Mouse (Mus musculus) left cerebral cortex, postnatal 4 days (tissue): ENCODE data around the gene Prkar2a. TPM values are rescaled to one million over a fixed set of nuclear protein-coding genes. Genes with fewer than 3 reads are reported as not detected.

Experiments used
- DNase-seq: peaks from one replicate; pipeline ENCODE4 v3.0.0-alpha.2; 2022
- intact Hi-C: fragments of 180-260 bp; cut with DNase I; formaldehyde crosslinking; loops from one replicate; pipeline ENCODE4 v1.15.1; 2025
- total RNA-seq, 2 experiments: library from RNA; stranded (reverse); gene quantifications; 2 replicates each; pipeline ENCODE4 v1.2.3; 2021

The Prkar2a gene
- total RNA-seq, 2 experiments from 2014 or later, result 78.5 to 78.7 TPM

DNA sequence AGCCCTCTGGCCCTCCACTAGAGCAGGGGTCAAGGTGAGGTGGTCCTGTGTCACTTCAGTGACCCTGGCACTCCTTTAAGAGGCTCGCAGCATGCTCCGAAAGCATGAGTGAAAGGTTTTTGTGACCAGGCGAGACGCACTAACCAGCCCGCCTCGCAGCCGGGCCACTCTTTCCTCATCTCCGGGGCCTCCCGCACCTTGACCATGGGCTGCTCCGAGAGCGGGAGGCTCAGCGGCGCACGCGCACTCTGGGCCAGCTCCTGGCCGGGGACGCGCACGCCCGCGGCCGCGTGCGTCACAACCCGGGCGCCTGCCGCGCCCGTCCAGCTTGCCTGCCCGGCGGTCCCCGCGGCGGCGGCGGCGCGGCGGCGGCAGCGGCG is 2.7 kb downstream of the Prkar2a start:
- peak; percentile 90 for DNase-seq
- intact Hi-C loops, result no loop called here

DNA sequence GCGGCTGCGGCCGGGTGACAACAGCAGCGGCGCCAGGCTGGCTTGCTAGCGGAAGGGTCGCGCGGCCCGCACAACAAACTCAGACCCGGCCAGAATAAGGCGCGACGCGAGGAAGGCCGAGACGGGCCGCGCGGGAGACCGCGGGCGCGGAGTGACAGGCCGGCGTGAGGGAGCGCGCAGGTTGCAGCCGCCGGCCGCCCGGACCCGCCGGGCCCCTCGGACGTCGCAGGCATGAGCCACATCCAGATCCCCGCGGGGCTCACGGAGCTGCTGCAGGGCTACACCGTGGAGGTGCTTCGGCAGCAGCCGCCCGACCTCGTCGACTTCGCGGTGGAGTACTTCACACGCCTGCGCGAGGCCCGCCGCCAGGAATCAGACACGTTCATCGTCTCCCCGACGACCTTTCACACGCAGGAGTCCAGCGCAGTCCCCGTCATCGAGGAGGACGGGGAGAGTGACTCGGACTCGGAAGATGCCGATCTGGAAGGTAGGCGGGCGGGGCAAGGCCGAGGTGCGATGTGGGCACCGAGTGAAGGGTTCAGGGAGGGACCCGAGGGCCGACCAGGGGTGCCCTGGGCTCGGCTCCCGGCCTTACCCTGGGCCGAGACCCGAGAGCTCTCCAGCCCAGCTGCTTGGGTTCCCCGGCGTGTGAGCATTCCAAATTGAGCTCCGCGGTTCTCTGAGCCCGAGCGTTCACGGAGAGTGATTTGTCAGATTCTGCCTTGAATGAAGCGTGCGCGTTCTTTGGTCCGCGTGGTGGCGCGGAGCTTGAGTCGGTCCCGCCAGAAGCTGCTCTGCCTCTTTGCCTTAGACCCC is 3.3 kb downstream of the Prkar2a start:
- intact Hi-C loops, result no loop called here
- DNase-seq, result peak; percentile 59

DNA sequence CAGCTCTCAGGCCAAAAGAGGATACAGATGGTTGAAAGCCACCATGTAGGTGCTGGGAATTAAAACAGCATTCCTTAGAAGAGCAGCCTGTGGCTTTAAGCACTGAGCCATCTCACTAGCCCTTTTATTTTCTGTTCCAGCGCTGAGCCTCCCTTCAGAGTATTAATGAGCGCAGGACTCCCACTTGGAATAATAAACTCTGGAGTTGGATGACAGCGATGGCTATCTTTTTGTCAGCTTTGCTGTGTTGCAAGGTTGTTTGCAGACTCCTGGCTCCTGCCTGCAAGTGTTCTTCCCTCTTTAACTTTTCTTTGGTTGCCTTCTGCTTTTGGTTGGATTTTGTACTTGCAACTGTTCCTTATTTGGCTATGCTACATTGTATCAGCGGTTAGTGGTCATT is 4.8 kb downstream of the Prkar2a start:
- no peak for DNase-seq
- intact Hi-C loops, result no loop called here

DNA sequence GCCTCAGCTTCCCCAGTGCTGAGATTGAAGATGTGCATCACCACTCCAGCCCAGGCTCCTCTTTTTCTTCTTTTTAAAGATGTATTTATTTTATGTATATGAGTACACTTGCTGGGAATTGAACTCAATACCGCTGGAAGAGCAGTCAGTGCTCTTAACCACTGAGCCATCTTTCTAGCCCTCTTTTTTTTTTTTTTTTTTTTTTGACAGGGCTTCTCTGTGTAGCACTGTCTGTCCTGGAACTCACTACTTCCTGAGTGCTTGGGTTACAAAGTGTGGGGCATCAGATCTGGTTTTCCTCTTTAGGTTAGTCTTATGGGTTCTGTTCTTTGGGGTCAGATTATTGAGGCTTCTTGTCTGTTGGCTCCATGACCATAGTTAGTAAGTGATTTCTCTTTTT is 5.4 kb downstream of the Prkar2a start:
- DNase-seq, result no peak
- intact Hi-C loops, result no loop called here

DNA sequence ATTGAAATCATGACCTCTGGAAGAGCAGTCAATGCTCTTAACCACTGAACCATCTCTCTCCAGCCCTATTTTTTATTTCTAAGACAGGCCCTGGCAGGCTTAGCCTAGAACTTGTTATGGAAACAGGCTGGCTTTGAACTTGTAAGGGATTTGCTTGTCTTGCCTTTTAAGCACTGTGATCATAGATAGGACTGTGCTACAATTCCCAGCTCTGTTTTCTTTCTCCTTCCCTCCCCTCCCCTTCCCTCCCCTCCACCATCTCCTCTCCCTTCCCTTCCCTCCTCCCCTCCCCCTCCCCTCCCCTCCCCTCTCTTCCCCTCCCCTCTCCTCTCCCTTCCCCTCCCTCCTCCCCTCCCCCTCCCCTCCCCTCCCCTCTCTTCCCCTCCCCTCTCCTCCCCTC is 13.4 kb downstream of the Prkar2a start:
- no peak for DNase-seq
- intact Hi-C loops, result no loop called here

DNA sequence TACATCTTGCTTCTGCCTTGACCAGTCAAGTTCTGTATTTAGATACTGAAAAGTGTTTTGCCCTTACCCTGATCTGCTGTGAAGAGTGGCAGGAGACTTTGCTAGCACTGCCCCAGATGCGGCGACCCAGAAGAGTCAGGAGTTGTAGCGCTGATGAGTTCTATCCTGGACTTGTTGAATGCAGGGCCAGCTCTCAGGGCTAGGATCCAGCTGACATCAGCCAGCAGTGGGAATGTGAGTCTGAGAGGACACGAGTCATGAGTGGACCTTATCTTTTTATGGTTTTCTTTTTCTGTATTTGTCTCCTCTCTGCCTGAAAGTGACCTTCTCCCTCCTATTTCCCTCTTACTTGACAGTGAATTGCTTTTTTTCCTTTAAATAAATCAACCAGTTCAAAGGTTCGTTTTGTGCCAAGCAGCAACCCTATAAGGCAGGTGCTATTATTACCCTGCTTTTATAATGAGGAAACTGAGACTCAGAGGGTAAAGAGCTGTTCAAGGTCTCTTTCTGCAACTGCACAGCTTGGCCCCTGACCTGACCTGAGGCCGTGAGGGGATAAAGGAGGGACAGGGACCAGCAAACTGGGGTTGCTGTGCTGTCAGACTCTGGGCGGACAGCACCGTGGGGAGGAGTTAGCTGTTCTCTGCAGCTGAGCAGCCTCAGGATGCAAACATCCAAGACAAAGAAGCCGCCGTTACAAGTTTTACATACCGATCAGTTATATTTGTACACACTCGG is 14.4 kb downstream of the Prkar2a start:
- intact Hi-C loops, result no loop called here
- no peak for DNase-seq

DNA sequence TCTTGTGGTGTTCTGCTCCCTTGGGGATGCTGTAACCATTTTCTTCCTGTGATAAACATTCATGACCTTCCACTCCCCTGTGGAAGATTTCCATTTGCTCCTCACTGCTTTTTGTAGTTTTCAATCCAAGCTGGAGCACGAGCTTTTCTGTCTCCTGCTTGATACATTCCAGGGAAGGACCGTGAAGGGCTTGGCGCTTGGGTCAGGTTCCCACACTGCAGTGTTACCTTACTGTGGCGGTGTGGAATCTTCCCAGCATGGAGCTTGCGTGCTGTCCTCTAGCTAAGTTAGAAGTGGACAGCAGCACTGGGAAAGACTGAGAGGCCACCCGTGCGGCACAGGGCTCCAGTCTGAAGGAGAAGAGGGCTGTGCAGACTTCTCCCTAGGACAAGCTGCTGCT is 15.5 kb downstream of the Prkar2a start:
- DNase-seq, result no peak

DNA sequence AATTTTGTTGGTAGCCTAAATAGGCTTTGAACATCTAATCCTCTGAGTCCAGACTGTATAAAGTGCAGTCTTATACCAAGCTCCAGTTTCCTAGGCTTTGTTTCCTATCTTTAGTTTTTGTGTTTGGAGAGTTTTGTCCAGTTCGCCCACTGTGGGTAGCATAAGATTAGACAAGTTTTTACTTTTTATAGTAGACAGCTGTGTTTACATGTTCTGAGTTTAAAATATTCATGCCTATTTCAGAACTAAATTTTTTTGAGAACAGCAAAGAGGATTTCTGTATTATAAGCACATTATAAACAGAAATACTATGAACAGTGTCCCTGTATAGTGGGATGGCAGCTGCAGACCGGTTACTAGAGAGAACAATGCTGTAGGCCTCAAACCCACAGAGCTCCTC is 18.1 kb downstream of the Prkar2a start:
- intact Hi-C loops, result no loop called here
- DNase-seq, result no peak

More for the DNA sequence above, 15.5 kb downstream of the Prkar2a start:
- intact Hi-C loops, result no loop called here

DNA sequence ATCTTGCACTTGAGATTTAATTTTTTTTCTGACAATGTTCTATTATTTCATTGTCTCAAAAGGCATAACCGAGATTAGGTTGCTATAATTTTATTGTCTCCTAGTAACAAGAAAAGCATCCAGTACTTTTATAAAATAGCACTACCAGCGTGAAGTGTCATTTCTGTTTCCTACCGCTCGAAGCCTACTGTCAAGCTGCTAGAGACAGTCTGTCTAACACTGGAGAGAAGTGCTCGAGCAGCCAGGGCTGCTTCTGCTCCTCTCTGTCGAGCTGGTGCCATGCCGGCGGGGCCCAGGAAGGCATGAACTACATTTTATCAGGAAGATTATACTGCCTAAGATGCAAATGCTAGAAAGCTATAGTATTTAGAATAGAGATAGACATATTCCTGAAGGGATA is 19.7 kb downstream of the Prkar2a start:
- DNase-seq, result no peak
- intact Hi-C loops, result no loop called here

DNA sequence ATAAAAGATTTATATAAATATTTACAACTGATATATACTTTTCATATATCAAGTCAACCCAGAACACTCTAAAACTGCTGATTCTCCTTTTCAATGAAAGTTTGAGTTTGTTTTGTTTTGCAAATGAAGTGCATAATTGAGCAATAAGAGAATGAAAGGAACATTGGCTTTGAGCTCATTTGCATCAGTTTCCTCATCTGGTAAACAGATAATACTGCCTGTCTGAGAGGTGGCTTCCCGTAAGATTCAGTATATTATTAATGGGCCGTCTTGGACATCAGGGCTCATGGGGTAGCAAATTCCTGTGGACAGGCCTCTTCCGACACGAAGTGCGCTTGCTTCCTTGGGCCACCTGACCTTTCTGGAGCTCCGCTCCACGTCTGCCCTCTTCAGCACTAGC is 21.7 kb downstream of the Prkar2a start:
- intact Hi-C loops, result no loop called here
- no peak for DNase-seq

DNA sequence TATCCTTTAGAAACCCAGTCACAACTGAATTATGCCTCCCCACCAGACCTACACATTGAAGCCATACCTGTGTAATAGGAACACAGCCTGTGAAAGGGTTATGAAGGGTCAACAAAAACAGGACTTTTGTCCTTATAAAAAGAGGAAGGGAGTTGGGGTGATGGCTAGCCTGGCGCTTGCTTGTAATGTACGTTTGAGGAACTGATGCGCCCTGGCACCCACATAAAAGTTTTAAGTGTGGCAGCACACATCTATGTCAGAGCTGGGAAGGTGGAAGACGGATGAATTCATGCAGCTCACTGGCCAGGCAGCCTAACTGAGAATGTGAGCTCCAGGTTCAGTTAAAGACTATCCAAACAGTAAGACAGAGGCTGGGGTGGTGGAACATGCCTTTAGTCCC is 27.1 kb downstream of the Prkar2a start:
- intact Hi-C loops, result no loop called here
- no peak for DNase-seq

DNA sequence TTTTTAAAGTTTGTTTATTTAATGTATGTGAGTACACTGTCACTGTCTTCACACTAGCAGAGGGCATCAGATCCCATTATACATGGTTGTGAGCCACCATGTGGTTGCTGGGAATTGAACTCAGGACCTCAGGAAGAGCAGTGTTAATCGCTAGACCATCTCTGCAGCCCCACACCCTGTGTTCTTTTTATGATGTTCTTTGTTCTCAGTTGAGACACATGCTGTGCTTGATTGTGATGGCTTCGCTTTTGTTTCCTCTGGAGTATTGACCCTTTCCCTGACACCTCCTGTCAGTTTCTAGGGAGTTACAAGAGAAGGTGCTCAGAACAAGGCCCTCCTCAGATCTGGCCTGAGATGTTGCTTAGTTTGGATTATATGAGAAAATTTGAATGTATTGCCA is 34.6 kb downstream of the Prkar2a start:
- intact Hi-C loops, result no loop called here
- no peak for DNase-seq

DNA sequence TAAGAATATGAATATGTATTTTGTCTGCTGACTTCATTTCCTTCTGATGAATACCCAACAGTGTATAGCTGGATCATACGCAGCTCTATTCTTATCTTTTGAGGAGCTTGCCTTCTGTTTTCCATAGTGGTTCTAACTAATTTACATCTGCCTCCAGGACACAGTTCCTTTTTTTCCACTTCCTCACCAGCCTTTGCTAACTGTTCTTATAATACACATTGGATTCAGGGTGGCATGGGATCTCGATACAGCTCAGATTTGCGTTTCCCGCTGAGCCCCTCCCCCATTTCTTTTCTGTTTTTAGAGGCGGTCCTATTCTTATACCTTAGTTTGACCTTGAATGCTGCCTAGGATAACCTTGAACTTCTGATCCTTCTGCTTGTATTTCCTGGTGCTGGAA is 37.0 kb downstream of the Prkar2a start:
- DNase-seq, result no peak
- intact Hi-C loops, result no loop called here

DNA sequence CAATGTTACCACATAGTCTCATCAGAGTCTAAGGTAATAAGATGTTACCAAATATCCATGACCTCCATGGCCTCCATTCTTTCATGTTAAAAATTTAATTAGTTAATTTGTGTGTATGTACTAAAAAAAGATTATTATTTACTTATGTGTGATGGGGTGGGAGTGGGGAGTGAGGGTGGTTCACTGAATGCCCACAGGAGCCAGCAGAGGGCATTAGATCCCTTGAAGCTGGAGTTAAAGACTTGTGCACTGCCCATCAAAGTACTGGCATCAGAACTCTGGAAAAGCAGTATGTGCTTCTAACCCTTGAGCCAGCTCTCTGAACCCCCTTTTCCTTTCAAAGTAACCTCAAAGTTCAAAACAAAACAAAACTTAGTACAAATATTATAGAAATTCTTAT is 39.9 kb downstream of the Prkar2a start:
- DNase-seq, result no peak
- intact Hi-C loops, result no loop called here

DNA sequence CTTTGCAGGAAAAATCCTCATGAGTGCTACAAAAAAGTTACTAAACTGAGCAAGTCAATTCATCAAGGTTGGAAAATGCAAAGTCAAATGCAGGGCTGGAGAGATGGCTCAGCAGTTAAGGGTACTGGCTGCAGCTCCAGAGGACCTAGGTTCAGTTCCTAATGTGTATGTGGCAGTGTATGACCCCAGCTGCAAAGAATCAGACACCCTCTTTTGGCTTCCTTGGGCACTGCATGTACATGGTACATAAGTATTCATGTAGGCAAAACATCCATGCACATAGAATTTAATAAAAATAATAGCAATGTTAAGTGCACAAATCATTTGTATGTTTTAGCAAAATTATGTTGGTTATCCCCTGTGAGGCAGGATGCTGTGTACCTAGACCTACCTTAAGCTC is 43.3 kb downstream of the Prkar2a start:
- intact Hi-C loops, result no loop called here
- no peak for DNase-seq

DNA sequence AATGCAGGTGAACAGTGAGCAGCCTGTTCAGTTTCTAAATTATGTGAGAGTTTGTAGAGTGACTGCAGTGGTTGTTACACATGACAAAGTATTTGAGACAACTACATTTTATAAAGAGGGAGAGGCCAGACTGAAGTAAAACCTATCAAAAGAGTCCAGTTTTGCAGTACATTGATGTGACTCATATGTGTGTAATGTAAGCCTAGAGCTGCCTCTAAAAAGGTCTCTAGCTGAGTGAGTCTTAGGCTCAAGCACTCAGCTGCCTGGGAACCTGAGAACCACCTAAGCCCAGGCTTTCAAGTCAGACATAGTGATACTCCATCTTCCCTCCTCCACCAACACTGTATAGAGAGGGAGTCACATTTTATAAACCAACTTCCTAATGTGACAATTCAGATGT is 45.5 kb downstream of the Prkar2a start:
- intact Hi-C loops, result no loop called here
- no peak for DNase-seq

DNA sequence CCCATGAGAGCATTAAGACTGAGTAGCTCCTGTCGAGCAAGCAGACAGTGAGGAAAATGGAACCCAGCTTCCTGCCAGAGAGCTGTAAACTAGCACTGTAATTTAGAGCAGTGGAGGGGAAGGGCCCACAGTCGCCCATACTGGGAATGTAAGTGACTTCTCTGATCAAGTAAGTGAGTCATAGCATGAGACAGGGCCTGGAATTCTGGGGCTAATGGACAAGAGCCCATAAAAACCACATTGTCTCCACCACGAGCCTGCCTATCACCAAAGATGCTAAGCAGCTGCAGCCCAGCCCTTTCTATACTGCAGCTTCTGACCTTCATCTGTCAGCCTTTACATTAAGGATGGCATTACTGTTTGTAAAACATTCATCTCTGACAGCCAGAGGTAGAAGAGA is 50.1 kb downstream of the Prkar2a start:
- intact Hi-C loops, result no loop called here
- no peak for DNase-seq

DNA sequence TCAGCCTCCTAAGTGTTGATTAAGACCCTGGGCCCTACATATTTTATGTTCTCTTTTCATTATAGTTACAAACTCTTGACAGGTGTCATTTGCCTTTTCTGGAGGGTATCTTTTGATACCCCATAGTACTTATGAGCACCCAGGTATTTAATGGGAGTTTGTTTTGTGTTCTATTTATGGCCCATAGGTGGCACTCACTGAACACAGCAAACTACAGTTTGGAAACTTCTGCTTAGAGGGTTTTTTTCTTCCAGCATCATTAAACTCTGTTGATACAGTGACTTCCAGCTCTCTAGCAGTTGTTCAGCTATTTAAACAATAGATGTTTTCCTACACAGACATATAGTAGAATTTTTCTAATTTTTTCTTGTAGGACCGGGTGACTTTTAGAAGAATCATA is 50.9 kb downstream of the Prkar2a start:
- intact Hi-C loops, result no loop called here
- no peak for DNase-seq

DNA sequence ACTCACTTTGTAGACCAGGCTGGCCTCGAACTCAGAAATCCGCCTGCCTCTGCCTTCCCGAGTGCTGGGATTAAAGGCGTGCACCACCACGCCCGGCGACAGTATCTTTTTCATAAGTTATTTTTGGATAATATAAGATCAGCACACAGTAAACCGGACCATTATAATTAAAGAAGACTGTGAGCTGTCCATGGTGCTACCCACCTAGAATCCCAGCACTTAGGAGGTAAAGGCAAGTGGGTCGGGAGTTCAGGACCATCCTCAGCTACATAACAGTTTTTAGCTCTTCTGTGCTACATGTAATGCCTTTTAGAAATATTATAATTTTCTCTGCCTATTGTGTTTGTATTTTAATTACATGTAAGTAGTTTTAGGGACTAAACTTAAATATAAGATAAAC is 52.9 kb downstream of the Prkar2a start:
- no peak for DNase-seq
- intact Hi-C loops, result no loop called here

DNA sequence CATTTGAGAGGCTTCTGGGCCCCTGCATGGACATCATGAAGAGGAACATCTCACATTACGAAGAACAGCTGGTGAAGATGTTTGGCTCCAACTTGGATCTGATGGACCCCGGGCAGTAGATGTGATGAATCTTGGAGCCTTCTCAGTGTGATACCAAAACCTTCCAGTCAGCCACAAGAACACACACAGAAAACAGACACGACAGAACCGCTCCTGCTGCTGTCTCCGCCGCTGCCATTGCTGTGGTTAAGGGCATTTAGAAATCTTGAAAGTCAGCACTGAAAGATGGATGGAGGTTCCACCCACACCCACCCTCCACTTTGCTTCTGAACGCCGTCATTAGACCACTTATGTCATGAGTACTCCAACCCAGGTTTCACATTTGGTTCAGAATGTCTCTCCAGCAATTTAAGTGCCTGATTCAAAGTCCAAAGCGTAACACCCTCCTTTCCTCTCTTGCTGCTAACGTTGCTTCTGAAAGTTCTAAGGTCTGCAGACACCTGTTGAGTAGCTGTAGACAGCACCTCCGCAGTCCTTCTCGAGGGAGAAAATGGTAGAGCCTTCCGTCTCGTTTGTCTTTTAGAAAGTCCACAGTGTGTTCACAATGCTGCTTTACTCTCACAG is 57.9 kb downstream of the Prkar2a start:
- intact Hi-C loops, result no loop called here
- DNase-seq, result no peak

DNA sequence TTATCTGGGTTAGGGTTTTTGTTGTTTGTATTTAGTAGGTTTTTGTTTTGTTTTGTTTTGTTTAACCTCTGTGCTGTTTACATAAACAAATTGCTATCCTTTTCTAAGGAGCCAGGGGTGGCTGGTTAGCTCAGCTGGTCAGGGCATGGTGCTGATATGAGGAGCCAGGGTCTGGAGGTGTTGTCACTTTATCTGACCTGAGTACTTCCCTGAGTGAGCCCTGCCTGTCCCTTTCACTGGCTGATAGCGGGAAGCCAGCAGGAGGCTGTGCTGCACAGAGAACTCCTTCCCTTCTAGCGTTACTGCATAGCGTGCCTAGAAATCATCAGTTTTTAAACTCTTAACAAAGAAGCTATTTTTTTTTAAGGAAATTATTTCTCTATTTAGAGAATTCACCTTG is 58.6 kb downstream of the Prkar2a start:
- intact Hi-C loops, result no loop called here
- no peak for DNase-seq

DNA sequence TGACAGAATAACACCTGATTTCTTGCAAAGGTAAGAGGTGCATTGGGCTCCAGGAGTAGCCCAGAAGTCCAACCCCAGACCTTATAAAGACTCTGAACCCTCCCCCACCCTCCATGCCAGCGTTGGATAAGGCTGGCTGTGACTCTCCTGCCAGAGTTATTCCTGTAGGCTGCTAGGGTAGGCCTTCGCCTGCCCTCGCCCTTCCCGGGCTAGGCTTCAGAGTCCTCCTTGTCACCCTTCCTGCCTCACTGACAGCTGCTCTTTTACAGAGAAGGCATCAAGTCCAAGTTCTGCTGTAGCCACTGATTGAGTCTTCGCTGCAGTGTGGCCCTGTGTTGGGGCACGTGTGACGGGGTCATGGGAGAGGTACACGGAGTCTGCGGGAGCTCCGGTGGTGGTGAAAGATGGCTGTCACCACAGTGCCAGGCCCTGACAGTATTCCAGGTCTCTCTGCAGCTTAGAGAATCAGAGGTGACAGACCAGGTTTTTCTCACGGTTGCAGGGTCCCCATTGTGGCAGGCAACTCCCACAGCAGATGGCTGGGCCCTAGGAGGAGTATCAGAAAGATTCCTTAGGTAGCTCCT is 59.6 kb downstream of the Prkar2a start:
- DNase-seq, result no peak
- intact Hi-C loops, result no loop called here
